Mouse (Mus musculus): ENCODE data around the gene Atxn1.

Atxn1 gene

DNA sequence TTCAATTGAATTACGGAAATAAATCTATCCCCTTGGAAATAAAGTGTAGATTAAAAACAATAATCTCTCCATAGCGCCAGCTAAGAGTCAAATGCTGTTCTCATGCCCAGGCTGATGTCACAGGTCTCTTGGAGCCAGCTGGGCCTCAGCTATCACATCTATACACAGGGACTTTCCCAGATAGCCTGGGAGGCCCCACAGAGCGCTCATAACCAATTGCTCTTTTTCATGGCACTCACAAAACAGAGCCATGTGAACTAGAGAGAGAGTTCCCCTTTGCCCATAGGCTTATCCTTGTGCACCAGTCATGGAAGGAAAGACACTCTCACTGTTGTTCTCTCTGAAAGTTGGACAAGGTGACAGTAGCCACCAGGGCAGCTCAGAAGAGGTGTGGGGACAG, 230.3 kb downstream of the Atxn1 start:
- DNase-seq (ENCODE audit: low read depth) = no peak

DNA sequence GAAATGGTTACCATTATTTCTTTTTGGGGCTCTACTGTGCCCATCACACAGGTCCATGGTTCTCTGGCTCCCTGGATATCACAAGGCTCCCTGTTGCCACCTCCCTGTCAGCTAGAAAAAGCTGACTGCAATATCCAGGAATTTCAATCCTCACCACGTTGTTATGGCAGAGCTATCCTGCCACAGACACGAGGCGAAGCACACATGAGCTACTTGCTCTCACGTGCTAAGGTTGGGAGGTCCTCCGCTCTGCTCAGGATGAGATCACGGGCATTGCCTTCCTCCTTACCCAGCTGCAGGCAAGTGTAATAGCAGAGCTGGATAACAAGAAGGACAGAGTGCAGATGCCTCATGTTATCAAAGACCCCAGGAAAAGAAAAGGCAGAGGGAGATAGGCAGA, 232.2 kb downstream of the Atxn1 start:
- DNase-seq (ENCODE audit: low read depth) = no peak

DNA sequence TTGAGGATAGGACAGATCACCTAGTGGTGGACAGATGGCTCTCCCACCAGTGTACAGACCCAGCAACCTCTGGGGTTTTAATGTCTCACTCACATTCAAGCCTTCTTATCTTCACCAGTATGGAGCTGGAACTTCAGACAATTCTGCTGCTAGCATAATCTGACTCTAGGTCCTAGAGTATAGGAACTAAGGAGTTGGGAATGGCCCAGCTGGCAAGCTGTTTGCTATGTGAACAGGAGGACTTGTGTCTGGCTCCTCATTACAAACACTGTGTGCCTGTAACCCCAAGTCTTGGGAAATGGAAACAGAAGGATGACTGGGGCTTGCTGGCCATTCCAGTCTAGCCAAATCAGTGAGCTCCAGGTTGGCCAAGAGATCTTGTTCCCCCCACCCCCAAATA, 237.9 kb downstream of the Atxn1 start:
- DNase-seq (ENCODE audit: low read depth) = no peak

- no peak for DNase-seq (ENCODE audit: low read depth)
These were observed 238.6 kb downstream of the Atxn1 start for GRCm38 (mm10) chr13:45726181-45726580.

DNA sequence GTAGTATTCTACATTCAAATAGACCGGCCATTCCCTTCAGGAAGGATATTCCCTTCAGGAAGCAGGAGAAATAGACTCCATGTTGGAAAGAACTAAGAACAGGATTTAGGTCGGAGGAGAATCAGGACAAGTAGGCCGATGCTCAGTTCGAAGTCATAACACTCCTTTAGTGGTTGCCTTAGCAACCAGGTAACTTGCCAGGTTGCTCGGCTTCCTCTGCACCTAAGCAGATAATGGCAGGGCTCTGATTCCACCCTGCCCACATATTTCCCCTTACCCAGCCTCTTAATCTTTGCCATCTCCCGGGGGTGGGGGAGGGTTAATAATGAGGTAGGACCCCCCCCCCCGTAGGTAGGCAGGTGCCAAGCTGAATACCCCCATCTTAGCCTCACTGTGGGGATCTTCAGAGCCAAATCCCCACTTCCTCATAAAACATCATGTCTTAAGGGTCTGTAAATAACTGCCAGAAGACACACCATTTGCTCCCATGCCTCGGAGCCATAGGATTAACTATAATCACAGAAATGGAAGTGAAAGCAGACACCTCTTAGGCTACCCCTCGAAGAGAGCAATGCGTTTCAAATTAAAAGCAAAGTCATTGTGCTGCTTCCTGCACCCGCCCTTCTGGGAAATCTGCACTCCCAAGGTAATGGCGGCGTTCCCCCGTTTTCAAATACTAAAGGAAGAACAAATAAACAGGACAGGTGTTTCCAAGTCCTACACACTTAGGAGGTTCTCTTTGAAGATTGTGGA, 240.1 kb downstream of the Atxn1 start:
- DNase-seq (ENCODE audit: low read depth) = no peak

DNA sequence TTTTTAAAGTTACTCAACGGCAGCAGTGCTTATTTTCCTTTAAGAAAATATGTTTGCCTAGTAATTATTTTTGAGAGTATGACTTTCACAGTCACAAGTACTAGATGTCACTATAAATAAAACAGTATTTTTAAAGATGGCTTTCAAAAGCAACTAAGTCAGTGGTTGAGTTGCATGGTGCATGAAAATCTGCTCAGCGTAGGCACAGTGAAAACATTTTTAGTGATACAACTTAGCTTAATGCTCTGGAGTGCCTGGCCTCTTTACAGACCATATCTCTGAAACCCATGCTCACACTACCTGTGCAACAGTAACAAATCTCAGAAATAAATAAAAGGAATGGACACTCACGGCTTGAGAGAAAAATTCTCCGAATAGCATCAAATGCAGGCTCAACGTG, 241.9 kb downstream of the Atxn1 start:
- no peak for DNase-seq (ENCODE audit: low read depth)

- DNase-seq (ENCODE audit: low read depth) = no peak
These were observed 243.2 kb downstream of the Atxn1 start for GRCm38 (mm10) chr13:45721621-45722020.

- peak; percentile 16 for DNase-seq (ENCODE audit: low read depth)
These were observed 246.0 kb downstream of the Atxn1 start for GRCm38 (mm10) chr13:45718850-45719249.

GRCm38 (mm10) chr13:45715583-45716180, 249.1 kb downstream of the Atxn1 start:
- peak; percentile 56 for DNase-seq (ENCODE audit: low read depth)

DNA sequence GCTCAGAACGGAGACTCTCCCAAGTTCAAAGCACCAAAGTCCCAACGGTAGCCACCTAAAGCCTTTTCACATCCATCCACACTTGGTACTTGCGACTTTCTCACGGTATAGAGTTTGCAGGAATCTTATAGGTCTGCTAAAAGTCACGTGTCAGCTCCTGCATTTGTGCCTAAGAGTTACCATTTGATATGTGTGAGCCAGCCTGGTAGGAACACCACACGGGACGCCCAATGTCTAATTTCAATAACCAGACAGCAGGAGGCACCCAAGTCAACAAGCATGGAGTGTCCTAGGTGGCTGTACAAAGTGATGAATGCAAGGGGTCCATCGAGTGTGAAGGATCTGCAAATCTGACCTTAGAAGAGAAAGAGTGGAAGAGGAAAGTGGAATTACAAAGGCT, 254.8 kb downstream of the Atxn1 start:
- no peak for DNase-seq (ENCODE audit: low read depth)

- DNase-seq (ENCODE audit: low read depth) = no peak
These were observed 255.4 kb downstream of the Atxn1 start for GRCm38 (mm10) chr13:45709402-45709801.

GRCm38 (mm10) chr13:45701296-45701790, 263.5 kb downstream of the Atxn1 start:
- DNase-seq (ENCODE audit: low read depth) = no peak

DNA sequence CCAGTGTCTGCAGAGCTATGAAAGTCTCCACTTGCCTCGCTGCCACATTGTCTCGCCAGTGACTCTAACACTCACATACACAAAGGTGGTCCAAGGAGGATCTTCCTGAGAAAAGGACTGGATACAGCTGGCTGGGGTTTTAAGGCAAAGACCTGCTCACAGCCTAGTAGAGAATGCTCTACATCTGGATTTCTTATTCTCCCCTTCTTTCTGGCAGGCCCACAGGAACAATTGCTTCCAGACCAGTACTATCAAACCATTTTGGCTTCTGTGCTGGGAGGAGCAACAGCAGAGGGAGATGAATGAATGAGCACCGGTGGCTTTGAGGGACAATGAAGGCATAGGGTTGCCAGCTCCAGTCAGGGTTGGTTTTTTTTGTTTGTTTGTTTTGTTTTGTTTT, 265.8 kb downstream of the Atxn1 start:
- DNase-seq (ENCODE audit: low read depth) = no peak

DNA sequence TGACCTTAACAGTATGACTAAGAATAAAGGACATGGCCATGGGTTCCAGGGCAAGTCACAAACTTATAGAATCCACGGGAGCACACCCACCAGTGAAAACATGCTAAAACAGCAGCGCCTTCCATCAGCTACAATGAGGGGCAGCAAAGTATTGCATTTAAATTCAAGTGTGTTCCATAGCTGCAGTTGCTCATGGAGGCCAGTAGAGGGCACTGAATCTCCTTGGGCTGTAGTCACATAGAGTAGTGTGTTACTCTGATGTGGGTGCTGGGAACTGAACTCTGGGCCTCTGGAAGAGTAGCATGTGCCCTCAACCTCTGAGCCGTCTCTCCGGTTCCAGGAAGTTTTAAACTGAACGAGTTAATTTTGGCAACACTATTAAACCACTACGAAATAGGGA, 268.8 kb downstream of the Atxn1 start:
- peak; percentile 42 for DNase-seq (ENCODE audit: low read depth)

- peak; percentile 24 for DNase-seq (ENCODE audit: low read depth)
These were observed 269.8 kb downstream of the Atxn1 start for GRCm38 (mm10) chr13:45694921-45695437.

- DNase-seq (ENCODE audit: low read depth) = peak; percentile 73
These were observed 270.9 kb downstream of the Atxn1 start for GRCm38 (mm10) chr13:45693953-45694352.

DNA sequence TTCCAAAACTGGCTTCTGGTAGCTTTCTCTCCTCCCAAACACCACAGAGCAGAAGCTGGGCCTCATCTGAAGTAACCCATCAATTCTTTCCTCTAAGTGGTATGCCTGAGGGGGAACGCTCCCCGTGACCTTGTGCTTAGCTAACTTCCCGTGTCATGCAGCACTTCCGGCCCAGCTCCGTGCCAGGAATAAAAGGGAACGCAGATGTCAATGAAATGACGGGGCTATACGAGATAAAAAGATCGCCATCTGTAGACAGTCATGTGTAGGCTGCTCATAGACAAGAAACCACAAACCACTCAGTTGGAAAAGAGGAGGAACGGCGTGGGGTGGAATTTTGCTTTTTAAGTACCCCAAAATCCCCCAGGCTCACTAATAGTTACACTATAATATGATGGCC, 271.3 kb downstream of the Atxn1 start:
- peak; percentile 88 for DNase-seq (ENCODE audit: low read depth)

GRCm38 (mm10) chr13:45693126-45693525, 271.7 kb downstream of the Atxn1 start:
- DNase-seq (ENCODE audit: low read depth) = no peak

DNA sequence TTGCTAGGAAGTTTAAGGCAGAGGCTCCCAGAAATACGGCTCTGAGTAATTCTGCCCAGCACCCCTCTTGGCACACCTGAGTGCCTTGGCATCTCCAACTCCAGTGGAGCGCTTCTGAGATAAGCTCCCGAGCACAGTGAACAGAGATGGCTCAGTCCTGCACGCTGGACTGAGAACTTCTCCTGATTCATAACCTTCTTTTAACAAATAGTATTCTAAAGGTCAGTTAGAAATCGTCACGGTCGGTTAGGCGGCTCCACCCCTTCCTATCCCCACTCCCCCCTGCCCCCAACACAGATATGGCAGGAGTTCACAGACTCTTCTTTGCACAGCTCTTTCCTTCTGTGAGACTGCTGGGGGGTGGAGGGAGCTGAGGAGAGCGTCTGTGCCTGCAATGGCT, 272.4 kb downstream of the Atxn1 start:
- DNase-seq (ENCODE audit: low read depth) = no peak

DNA sequence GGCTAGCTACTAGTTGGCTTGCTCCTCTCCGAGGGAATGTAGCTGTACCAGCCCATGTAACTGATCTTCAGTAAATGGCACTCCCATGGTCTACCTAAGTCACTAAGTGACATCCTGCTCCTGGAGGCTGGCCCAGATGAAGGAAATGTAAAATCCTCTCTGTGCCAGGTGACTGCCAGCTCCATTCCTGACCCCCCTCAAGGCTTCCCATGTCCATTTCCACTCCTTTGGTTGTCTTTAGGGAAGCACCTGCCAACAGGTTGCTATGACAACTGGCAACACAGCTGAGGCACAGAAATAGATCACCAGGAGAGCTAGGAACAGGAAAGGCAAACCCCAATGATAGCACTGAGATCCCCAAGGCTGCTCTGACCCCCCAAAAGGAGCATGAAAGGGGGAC, 274.4 kb downstream of the Atxn1 start:
- DNase-seq (ENCODE audit: low read depth) = no peak

- DNase-seq (ENCODE audit: low read depth) = no peak
These were observed 275.9 kb downstream of the Atxn1 start for GRCm38 (mm10) chr13:45688864-45689263.

- no peak for DNase-seq (ENCODE audit: low read depth)
These were observed 277.2 kb downstream of the Atxn1 start for GRCm38 (mm10) chr13:45687581-45687980.

DNA sequence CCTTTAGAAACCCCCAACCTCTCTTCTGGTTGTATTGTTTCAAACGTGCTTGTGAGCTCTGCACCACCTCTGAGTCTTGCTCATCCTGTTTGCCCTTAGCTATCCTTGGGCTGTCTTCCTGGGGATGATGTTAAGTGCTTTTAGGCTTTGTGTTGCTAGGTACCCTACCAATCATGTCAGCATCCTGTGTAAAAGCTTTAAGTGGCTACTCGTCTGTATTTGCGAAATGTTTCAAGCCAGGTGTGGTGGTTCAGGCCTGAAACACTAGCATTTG, 278.6 kb downstream of the Atxn1 start:
- no peak for DNase-seq (ENCODE audit: low read depth)

Data from 416B (cell line).